Mouse (Mus musculus) CH12F3 (cell line): ENCODE measurements at regions not wholly inside any gene's neighbourhood (a gene's known extent, or its start where the extent isn't known, plus 50 kb on each side); places are given as distances from the start of the nearest gene placed in this dataset.

Experiments
- in situ Hi-C: fragments of 300-500 bp; cut with MboI; formaldehyde crosslinking; loops from 2 replicates; pipeline ENCODE4 v1.14.3; 2020; ENCODE audit warnings: low sequenced_read_pairs

GRCm38 (mm10) chr3:19904446-19905275 lies 52.2 kb upstream of the Cp start:
- in situ Hi-C loops = loop anchor here (10.0 kb wide), 1 partner anchor 290 kb away; no protein-coding TSS in a partner anchor
